Mouse (Mus musculus) thymus, adult 2 months (tissue): ENCODE measurements around the gene Gpatch2. TPM values are rescaled to one million over a fixed set of nuclear protein-coding genes. Genes with fewer than 3 reads are reported as not detected.

Source experiments
- DNase-seq: peaks from one replicate; pipeline ENCODE4 v3.0.0; 2021
- H3K27ac ChIP-seq: fragments of 200-500 bp; 2 replicates; pipeline ENCODE4 v1.5.1; 2012; ENCODE audit warnings: low read length, control low read depth; ENCODE audit not compliant: control insufficient read depth, insufficient read depth
- H3K27me3 ChIP-seq: fragments of 200-500 bp; 2 replicates; pipeline ENCODE4 v1.6.1; 2012; ENCODE audit warnings: mild to moderate bottlenecking, low read length, moderate library complexity, mixed read lengths; ENCODE audit not compliant: control insufficient read depth, insufficient read depth
- H3K36me3 ChIP-seq: fragments of 200-500 bp; 2 replicates; pipeline ENCODE4 v1.6.1; 2012; ENCODE audit warnings: mild to moderate bottlenecking, low read length, moderate library complexity; ENCODE audit not compliant: control insufficient read depth, insufficient read depth
- H3K4me1 ChIP-seq: fragments of 200-500 bp; replicated peaks from 2 replicates; pipeline ENCODE4 v1.6.1; 2012; ENCODE audit warnings: low read length; ENCODE audit not compliant: control insufficient read depth, insufficient read depth
- H3K4me3 ChIP-seq: fragments of 200-500 bp; 2 replicates; pipeline ENCODE4 v1.5.1; 2012; ENCODE audit warnings: mild to moderate bottlenecking, low read length, control low read depth, moderate library complexity; ENCODE audit not compliant: control insufficient read depth, insufficient read depth
- CTCF ChIP-seq: fragments of 200-500 bp; IDR thresholded peaks from 2 replicates; pipeline ENCODE4 v1.5.1; 2012; ENCODE audit warnings: mild to moderate bottlenecking, control low read depth, low read length, moderate library complexity, borderline replicate concordance; ENCODE audit not compliant: control insufficient read depth, poor library complexity, insufficient read depth; ENCODE audit errors: extremely low read depth
- POLR2A ChIP-seq: fragments of 200-500 bp; IDR thresholded peaks from 2 replicates; pipeline ENCODE4 v1.6.1; 2012; ENCODE audit warnings: mild to moderate bottlenecking, low read length, control low read depth, moderate library complexity; ENCODE audit not compliant: control insufficient read depth, poor library complexity, insufficient read depth; ENCODE audit errors: extremely low read depth
- WGBS: fragments of 180-500 bp; shearing (Covaris S2); methylation state at CpG from one replicate; pipeline ENCODE4 v1.1.7; 2018; 5-methylcytosine and 5-hydroxymethylcytosine counted together
- polyA plus RNA-seq: library from polyadenylated mRNA; depleted of rRNA; stranded (reverse); fragments of >200 nt; gene quantifications from 2 replicates; pipeline ENCODE4 v1.2.3, GENCODE M21; 2012

Gene Gpatch2
- polyA plus RNA-seq, 1 experiment = 13.0 TPM

DNA sequence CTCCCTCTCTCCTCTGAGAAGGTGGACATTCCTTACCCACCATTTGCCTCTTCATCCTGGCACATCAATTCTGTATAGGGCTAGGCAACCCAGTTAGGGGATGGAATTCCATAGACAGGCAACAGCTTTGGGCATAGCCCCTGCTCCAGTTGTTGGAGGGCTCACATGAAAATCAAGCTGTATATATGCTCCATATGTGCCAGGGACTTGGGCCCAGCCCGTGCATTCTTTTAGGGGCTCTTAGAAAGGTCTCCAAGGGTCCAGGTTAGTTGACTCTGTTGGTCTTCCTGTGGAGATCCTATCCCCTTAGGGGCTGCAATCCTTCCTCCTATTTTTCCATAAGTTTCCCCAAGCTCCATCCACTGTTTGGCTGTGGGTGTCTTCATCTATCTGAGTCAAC lies 80.4 kb downstream of the Gpatch2 start:
- no peak overlapping the region for H3K27ac ChIP-seq
- 97% methylated on average over 1 of the region's 1 CpGs for WGBS
- no peak for DNase-seq
- no peaks in the 10 kb centered on the region for H3K4me1 ChIP-seq
- H3K27me3 ChIP-seq = no peaks in the 10 kb centered on the region
- TF ChIP-seq POLR2A (no peak), CTCF (no peak)
- H3K4me3 ChIP-seq = no peak overlapping the region
- no peaks in the 10 kb centered on the region for H3K36me3 ChIP-seq

DNA sequence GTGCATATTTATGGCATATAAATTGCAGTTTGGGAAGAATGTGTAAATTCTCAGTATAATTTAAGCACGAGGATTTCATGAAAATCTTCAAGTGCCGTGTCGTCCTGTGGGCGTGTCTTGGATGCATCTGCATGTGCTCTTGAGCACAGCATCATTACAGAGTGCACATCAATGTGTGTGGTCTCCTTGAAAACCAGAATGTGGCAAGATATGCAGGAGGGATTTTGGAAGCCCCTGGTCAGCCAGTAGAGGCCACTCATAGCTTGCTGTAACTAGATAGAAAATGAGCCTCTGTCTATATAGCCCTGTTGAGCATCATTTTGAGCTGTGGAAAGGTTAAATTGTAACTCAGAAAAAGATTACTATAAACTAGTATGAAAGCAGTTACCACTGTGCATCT lies 83.9 kb downstream of the Gpatch2 start:
- H3K27ac ChIP-seq = no peak overlapping the region
- H3K4me1 ChIP-seq = no peaks in the 10 kb centered on the region
- H3K36me3 ChIP-seq = no peaks in the 10 kb centered on the region
- no peak for DNase-seq
- TF ChIP-seq POLR2A = no peak
- no peak for TF ChIP-seq CTCF
- no peaks in the 10 kb centered on the region for H3K27me3 ChIP-seq
- H3K4me3 ChIP-seq = no peak overlapping the region
- WGBS = 92% methylated on average over 4 of the region's 4 CpGs

DNA sequence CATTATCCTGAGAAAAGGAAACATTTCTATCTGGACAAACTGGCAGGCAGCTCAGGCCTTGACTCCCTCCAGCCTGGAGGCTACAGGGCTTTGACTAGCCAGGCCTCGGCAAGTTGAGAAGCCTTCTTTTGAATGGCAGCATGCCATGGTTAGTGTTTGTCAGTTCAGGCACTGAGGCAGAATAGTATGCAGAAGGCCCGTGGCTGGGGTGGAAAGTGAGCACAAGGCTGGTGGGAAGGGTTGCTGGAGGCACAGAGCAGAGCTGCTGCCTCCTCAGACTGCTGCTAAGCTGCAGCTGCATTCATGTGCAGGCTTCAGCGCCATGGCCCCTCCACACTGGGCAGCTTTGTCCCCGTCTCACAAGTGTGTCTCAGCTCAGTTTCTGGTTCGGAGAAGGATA lies 85.3 kb downstream of the Gpatch2 start:
- WGBS = 90% methylated on average over 5 of the region's 5 CpGs
- no peak for DNase-seq
- Histone ChIP-seq H3K36me3 (no peaks in the 10 kb centered on the region), H3K4me3 (no peak overlapping the region), H3K27me3 (no peaks in the 10 kb centered on the region), H3K4me1 (no peaks in the 10 kb centered on the region), H3K27ac (no peak overlapping the region)
- TF ChIP-seq POLR2A = no peak

DNA sequence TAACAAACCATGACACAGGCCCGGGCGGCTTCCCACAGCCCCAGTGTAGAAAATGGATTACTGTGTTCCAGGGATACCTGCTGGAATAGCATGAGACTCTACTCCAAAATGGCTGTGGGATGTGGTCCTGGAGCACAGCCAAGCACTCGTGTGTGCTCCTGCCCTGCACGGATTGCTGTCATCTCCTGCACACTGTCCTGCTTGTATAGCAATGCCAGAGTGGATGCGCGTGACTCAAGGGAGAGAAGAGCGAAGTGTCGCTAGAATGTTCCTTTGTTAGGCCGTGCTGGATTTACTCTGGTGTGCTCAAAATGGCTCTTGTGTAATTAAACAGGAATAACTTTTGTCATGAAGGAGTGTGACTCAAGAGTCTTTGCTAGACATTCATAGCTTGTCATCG lies 87.9 kb downstream of the Gpatch2 start:
- DNase-seq = no peak
- no peaks in the 10 kb centered on the region for H3K27me3 ChIP-seq
- 95% methylated on average over 10 of the region's 10 CpGs for WGBS
- H3K4me3 ChIP-seq = no peak overlapping the region
- no peaks in the 10 kb centered on the region for H3K36me3 ChIP-seq
- TF ChIP-seq POLR2A = no peak
- no peak for TF ChIP-seq CTCF
- H3K4me1 ChIP-seq = no peaks in the 10 kb centered on the region
- no peak overlapping the region for H3K27ac ChIP-seq

DNA sequence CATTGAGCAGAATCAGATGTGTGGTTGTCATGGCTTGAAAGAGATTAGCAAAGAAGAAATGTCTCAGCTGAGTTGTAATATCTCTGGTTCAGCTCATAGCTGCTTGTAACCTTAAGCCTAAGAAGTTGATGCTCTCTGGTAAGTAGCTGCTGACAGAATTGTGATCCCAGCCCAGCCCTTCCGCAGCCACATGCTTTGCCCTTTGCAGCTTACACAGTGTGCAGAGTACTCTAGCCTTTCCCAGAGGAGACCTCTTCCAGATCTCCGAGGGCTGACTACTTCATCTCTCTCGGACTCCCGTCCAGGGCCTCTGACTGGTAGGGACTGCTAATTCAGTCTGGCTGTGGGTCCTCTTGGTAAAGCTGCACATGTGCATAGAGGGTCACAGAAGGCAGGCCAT lies 92.0 kb downstream of the Gpatch2 start:
- Histone ChIP-seq H3K27ac (no peak overlapping the region), H3K4me3 (no peak overlapping the region)
- no peak for DNase-seq

DNA sequence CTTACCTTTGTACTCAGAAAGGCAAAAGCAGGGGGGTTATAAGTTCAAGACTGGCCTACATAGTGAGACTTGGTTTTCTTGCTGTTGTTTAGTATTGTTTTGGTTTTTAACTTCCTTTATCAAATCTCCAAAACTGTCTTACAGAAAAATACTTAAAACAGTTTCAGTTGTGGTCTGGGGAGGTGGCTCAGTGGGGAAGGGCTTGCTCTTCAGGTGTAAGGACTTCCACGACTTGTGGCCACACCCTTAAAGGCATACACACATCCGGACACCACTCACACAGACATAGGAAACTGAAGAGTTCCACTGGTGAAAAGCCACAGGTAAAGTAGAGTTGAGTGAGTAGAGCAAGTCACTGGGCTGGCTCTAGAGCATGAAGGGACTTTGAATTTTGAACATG lies 93.2 kb downstream of the Gpatch2 start:
- WGBS = 35% methylated on average over 2 of the region's 2 CpGs
- Histone ChIP-seq H3K27ac (no peak overlapping the region), H3K4me1 (no peaks in the 10 kb centered on the region), H3K4me3 (no peak overlapping the region), H3K27me3 (no peaks in the 10 kb centered on the region), H3K36me3 (no peaks in the 10 kb centered on the region)
- no peak for DNase-seq
- TF ChIP-seq POLR2A (no peak), CTCF (no peak)

More for the DNA sequence above, 92.0 kb downstream of the Gpatch2 start:
- Histone ChIP-seq H3K27me3 (no peaks in the 10 kb centered on the region), H3K4me1 (no peaks in the 10 kb centered on the region), H3K36me3 (no peaks in the 10 kb centered on the region)
- TF ChIP-seq CTCF (no peak), POLR2A (no peak)
- 97% methylated on average over 4 of the region's 4 CpGs for WGBS

DNA sequence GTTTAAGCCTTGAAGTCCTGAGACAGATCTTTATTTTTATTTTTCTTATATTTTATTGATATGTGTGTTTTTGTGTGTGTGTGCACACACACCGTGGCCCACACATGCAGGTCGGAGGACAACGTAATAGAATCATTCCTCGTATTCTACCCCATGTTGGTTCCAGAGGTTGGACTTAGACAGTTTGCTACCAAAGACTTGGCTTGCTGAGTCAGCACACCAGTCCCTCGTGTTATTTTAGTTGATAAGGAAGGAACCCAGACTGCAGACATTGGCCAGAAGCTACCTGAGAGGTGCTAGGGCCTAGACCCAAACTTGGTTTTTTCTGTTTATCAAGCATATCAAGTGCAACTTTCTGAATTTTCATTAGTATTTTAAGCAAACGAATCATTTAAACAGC lies 95.8 kb downstream of the Gpatch2 start:
- TF ChIP-seq CTCF = no peak
- no peak for TF ChIP-seq POLR2A
- no peak for DNase-seq
- H3K27ac ChIP-seq = no peak overlapping the region
- WGBS = 91% methylated on average over 6 of the region's 6 CpGs
- no peaks in the 10 kb centered on the region for H3K27me3 ChIP-seq
- H3K4me1 ChIP-seq = no peaks in the 10 kb centered on the region
- H3K4me3 ChIP-seq = no peak overlapping the region
- no peaks in the 10 kb centered on the region for H3K36me3 ChIP-seq

DNA sequence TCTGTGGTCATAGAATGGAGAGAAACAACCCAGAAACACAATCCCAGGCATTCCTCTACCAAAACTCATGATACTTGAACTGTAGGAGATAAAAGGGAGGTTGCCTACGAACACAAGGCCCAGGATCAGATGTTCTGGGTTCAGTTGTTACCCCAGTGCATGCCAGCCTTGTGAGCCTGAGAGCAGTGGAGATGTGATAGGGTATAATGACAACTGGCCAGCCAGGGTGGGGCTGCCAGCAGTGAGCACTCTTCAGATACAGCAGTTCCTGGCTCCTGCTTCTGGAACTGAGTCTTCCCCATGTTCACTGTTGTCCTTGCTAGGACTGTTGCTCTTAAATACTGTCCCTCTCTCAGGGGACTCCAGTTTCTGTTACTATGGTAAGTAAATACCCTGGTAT lies 98.0 kb downstream of the Gpatch2 start:
- no peaks in the 10 kb centered on the region for H3K27me3 ChIP-seq
- H3K36me3 ChIP-seq = no peaks in the 10 kb centered on the region
- H3K4me1 ChIP-seq = no peaks in the 10 kb centered on the region
- no peak for DNase-seq
- WGBS = 89% methylated on average over 1 of the region's 1 CpGs
- no peak overlapping the region for H3K27ac ChIP-seq
- no peak overlapping the region for H3K4me3 ChIP-seq
- no peak for TF ChIP-seq CTCF
- no peak for TF ChIP-seq POLR2A
